Mouse (Mus musculus): Measurements from ENCODE around the gene Hdac7. TPM values are rescaled to one million over a fixed set of nuclear protein-coding genes. Genes with fewer than 3 reads are reported as not detected.

Hdac7 gene
- total RNA-seq, 2 experiments from 2014 or later: 30.3 to 33.0 TPM

DNA sequence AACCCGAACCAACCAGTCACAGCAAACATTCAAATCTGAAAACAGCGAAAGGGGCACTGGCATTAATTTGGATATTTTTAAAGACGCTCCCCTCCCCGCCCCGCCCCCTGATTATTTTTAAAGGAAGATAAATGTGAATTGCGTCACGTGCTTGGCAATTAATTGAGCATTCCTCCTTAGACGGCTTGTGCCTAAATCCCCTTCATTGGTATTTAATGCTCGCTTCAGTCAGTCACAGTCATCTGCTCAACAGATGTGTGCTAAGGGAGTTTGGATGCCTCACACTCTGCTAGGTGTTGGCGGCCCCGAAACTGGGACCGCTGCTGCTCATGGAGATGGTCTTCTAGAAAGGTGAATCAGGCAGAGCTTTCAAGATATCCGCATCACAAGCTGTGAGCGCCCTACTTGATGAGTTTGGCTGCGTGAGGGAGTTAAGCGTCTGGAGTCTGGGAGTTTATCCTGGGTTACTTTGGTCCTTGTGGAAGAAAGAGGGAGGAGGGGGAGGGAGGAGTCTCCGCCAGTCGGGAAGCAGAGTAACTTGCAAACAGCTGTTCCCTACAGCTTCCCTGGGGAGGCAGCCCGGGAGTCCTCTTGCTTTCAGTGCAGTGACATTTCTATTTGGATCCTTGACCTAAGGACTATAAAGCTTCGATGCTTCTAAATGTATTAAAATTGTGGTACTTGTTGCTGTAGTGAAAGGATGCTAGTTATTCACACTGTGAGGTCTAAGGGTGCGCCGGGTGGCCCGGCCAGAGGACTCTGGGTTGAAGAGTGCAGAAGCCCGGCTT, 62.1 kb downstream of the Hdac7 start:
- intact Hi-C loops (cut with DNase I): loop anchor here (5.0 kb wide), 1 partner anchor 115 kb away; no protein-coding TSS in a partner anchor
- DNase-seq (ENCODE audit: low spot score): no peak

- intact Hi-C loops (cut with DNase I): loop anchor here (5.0 kb wide), 1 partner anchor 113 kb away; no protein-coding TSS in a partner anchor
- DNase-seq (ENCODE audit: low spot score): no peak
Observed at GRCm38 (mm10) chr15:97780611-97781031, 63.7 kb downstream of the Hdac7 start.

GRCm38 (mm10) chr15:97779576-97779975, 64.7 kb downstream of the Hdac7 start:
- no peak for DNase-seq (ENCODE audit: low spot score)
- intact Hi-C loops (cut with DNase I): loop anchor here (1.0 to 5.0 kb wide), 2 partner anchors 59 to 173 kb away; no protein-coding TSS in a partner anchor

DNA sequence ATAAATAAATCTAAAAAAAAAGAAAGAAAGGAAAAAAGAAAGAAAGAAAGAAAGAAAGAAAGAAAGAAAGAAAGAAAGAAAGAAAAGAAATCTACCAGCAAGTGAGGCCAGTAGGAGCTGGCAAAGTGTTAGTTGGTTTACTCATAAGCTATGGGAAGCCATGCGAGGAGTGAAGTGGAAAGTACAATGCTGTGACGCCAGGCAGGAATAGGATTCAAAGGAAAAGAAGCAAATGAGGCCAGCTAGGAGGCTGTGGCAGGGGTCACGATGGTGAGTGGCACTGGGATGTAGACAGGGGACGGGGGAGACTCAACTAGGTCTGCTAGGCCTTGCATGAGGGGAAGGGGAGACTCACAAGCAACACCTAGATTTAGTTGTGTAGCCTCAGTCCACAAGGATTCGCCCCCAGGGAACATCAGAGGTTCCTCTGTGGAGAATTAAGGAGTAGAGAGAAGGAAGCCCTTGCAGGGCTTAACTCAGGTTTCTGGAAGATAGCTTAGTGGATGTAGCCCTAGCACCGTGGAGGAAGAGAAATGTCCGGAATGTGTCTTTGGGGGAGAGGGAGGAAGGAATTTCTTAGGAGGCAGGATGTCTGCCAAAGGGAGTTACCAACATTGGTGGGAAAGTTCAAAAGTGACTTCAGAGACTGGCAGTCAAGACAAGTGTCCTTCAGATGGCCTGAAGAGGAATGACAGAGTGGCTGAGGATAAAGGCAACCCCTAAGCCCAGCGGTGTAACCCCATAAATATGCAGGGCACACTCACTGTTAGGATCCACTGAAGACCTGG, 65.8 kb downstream of the Hdac7 start, which contains the start of gene Slc48a1:
Slc48a1 (plus strand) TSS at position 210 of the 788 bp plus-strand sequence.
- no peak for DNase-seq (ENCODE audit: low spot score)
- intact Hi-C loops (cut with DNase I): loop anchor here (1.0 to 5.0 kb wide), 2 partner anchors 58 to 174 kb away; no protein-coding TSS in a partner anchor

DNA sequence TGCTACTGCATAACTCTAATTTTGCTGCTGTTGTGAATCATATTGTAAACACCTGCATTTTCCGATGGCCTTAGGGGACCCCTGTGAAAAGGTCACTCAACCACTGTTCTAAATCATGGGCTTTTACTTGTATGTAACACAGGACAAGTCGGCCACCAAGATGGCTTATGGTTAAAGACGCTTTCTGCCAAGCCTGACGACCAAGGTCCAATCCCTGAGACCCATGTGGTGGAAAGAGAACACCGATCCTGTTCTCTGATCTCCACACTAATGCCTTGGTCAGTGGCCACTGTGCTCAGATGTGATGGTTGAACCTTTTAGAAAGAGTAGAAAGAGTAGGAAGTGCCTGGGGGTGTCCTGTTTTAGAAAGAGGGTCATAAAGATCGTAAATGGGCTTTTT, 67.4 kb downstream of the Hdac7 start:
- intact Hi-C loops (cut with DNase I): loop anchor here (1.0 to 5.0 kb wide), 2 partner anchors 59 to 175 kb away; no protein-coding TSS in a partner anchor
- DNase-seq (ENCODE audit: low spot score): no peak

DNA sequence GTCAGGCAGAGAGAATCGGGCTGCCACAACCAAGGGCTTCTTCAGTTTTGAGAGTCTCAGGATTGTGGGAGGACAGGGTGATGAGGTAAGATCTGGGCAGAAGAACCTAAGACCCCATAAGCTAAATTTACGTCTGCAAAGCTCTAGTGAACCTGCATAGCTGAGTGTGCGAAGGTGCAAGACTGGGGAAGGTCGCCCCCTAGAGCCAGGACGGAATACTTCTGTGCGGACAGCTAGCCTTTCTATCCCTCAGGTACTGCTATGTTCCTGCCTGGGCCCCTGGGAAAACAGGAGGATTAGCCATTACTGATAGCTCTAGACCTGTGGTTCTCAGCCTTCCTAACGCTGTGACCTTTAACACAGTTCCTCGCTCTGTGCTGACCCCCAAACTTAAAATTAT, 67.8 kb downstream of the Hdac7 start:
- intact Hi-C loops (cut with DNase I): loop anchor here (1.0 to 5.0 kb wide), 2 partner anchors 58 to 176 kb away; no protein-coding TSS in a partner anchor
- DNase-seq (ENCODE audit: low spot score): peak; percentile 50

GRCm38 (mm10) chr15:97773961-97774370, 70.3 kb downstream of the Hdac7 start:
- intact Hi-C loops (cut with DNase I): no loop called here
- no peak for DNase-seq (ENCODE audit: low spot score)

- intact Hi-C loops (cut with DNase I): no loop called here
- peak; percentile 67 for DNase-seq (ENCODE audit: low spot score)
Observed at GRCm38 (mm10) chr15:97773108-97773507, 71.2 kb downstream of the Hdac7 start.

DNA sequence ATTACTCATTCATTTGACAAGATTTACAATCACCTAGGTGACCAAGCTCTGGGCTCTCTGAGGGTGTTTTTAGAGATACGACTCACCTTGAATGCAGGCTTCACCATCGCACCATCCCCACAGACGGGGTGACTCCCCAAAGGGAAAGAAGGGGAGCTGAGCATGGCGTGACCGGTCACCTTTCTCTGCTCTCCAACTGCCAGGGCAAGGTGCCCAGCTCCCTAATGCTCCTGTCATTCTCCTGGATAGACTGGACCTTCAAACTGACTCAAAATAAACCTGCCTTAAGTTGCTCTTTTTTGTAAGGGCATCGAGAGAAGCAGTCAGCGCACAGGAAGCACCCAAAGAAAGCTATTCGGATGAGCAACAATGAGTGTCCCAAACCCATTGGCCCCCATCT, 74.0 kb downstream of the Hdac7 start:
- intact Hi-C loops (cut with DNase I): no loop called here
- no peak for DNase-seq (ENCODE audit: low spot score)

GRCm38 (mm10) chr15:97768192-97768591, 76.1 kb downstream of the Hdac7 start:
- no peak for DNase-seq (ENCODE audit: low spot score)
- intact Hi-C loops (cut with DNase I): no loop called here

GRCm38 (mm10) chr15:97767280-97768186, 76.8 kb downstream of the Hdac7 start, which contains the start of gene Rapgef3:
TSS of gene Rapgef3 (minus strand) at chr15:97767972.
- intact Hi-C loops (cut with DNase I): loop anchor here (2.0 kb wide), 1 partner anchor 49 kb away; no protein-coding TSS in a partner anchor
- DNase-seq (ENCODE audit: low spot score): peak; percentile 89

DNA sequence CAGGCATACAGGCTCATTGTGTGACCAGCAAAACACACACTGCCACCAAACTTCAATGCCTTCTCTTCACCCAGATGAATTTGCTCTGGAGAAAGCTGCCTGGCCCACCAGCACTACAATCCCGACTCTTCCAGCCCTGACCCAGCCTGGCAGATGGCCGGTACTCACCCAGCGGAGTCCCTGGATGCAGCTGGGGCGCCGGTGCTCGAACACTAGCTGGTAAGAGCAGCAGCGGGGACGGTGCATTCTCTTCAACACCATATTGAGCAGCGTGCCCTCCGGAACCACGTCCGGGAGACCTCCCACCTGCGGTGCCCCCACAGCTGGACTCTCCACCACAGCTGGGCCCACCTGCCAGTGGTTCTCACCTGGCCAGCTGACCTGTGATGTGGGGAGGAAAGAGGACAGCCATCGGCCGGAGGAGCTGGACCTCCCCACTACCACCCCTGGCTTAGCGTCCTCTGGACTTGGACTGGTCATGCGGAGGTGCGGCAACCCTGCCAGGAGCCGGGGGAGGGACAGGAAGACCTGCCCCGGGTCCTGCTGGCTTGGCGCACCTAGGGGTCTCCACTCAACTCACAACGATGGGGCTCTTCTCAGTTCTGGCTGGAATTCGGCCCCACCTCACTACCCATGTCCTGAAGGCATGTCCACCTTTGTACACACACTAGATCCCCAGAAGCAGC, 77.6 kb downstream of the Hdac7 start:
- intact Hi-C loops (cut with DNase I): loop anchor here (2.0 kb wide), 1 partner anchor 48 kb away; no protein-coding TSS in a partner anchor

GRCm38 (mm10) chr15:97766194-97766593, 78.1 kb downstream of the Hdac7 start:
- intact Hi-C loops (cut with DNase I): loop anchor here (2.0 kb wide), 1 partner anchor 47 kb away; no protein-coding TSS in a partner anchor
- DNase-seq (ENCODE audit: low spot score): no peak

More for the DNA sequence above, 77.6 kb downstream of the Hdac7 start:
- no peak for DNase-seq (ENCODE audit: low spot score)

DNA sequence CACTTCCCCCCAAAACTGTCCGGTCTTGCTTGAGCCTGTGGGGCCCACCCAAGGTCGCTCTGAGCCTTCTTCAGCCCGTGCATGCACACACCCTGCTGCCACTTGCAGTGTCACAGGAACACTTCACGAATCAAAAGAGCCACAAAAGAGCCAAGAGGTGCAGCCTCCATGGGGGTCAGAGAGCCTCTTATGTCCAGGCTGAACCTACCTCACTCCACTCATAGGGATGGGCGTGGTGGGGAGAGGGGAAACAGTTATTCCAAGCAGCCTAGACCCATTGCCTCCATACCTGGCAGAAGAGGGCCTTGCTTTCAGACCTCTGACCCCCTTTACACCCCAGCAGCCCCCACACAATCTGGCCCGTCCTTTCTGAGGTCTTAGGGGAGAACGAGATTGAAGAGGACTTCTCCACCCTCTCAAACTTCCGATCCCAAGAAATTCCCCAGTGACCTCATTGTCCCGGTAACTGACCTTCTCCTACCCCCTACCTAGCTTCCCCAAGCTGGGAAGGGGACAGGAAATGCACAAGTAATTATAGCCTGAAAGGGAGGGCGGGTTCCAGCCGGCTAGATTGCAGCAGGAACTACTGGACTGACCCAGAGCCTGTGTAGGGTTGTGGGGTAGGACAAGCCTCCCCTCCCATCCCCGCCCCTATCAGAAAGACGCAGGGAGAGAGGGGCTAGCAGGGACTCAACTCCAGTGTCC, 79.1 kb downstream of the Hdac7 start:
- intact Hi-C loops (cut with DNase I): no loop called here
- DNase-seq (ENCODE audit: low spot score): no peak

DNA sequence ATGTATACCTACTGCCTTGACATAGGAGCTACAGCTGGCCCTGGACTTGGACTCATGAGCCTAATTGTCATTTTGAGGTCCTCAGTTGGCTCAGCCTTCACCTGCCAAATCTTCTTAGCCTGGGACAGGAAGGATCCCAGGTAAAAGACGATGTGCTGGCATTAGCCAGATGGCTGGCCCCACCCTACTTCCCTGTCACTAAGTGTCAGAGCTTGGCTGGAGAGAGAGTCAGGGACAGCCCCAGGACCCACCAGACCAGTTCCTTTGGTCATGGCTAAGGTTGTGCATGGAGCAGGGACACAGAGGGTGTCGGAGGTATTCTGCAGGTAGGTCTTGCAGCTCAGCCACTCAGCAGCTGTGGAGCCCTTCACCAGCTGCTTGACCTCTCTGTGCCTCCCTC, 79.8 kb downstream of the Hdac7 start:
- intact Hi-C loops (cut with DNase I): no loop called here
- DNase-seq (ENCODE audit: low spot score): no peak

DNA sequence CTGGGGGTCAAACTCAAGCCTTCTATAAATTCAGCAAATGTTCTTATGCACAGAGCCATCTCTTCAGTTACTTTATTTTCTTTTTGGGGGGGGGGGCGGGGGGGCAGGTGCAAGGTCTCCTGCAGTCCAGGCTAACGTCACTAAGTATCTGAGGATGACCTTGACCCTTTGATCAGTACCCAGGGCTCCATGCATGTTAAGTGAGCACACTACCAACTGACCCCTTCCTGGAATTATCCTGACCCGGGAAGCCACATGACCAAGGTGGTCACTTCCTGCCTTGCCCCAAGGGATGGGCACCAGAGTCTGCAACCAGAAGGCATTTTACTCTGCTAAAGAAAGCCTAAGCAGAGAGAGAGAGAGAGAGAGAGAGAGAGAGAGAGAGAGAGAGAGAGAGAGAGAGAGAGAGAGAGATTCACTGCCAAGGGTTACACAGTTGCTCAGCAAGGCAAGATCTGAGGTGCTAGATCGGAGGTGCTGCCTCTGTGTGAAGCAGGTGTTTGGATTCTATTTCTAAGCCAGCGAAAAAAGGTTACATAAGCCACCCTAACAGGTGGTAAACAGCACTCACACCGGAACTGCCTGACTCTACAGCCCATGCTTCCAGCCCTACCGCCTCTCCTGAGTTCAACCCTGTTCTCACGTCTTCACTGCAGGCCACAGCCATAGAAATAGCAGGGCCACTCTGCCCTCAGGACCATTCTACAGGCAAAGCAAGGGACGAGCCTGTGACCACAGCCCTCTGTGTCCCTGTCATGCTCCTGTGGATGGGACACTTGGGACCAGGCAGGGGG, 80.8 kb downstream of the Hdac7 start:
- intact Hi-C loops (cut with DNase I): no loop called here
- no peak for DNase-seq (ENCODE audit: low spot score)

- DNase-seq (ENCODE audit: low spot score): peak; percentile 69
- intact Hi-C loops (cut with DNase I): no loop called here
Observed at GRCm38 (mm10) chr15:97762733-97763132, 81.6 kb downstream of the Hdac7 start.
